ENCODE assay signal across 8 mouse cellular contexts in genomic region chr9:78481423-78482331, GRCm38 (mm10). TPM values are rescaled to one million over a fixed set of nuclear protein-coding genes. Genes with fewer than 3 reads are reported as not detected.
A peak's percentile ranks its signal among the peaks of the same experiment; 100 is the strongest.
DNase-seq lines count a peak whose midpoint lies in the region; ATAC-seq lines count a peak whose summit lies in the region.

No protein-coding gene starts in this region.

- ATAC-seq in hindbrain, embryonic 14.5 days (ENCODE audit: low FRiP score) = peak; percentile 99

- under 1% methylated on average over 71 of the region's 77 CpGs for WGBS in hindbrain, embryonic 14.5 days

- peaks cover 38% of the 10 kb centered on the region for H3K36me3 ChIP-seq in hindbrain, embryonic 14.5 days (replicated peaks; ENCODE audit: control insufficient read depth, insufficient read depth)

- peak overlapping the region; percentile 92 for H3K4me2 ChIP-seq in hindbrain, embryonic 14.5 days (replicated peaks)

- H3K9ac ChIP-seq in hindbrain, embryonic 14.5 days = peak overlapping the region; percentile 100

- peak overlapping the region; percentile 100 for H3K27ac ChIP-seq in hindbrain, embryonic 14.5 days

- DNase-seq in R1 (ENCODE audit: low read depth, low spot score) = peak; percentile 99
- DNase-seq in cerebellum, postnatal 25 days = peak; percentile 95 to 96
- DNase-seq in frontal cortex, postnatal 25 days (ENCODE audit: low spot score in 2 of 2) = peak; percentile 89 to 92
- peak; percentile 96 for DNase-seq in hindbrain, embryonic 14.5 days (ENCODE audit: low spot score)
- DNase-seq in layer of hippocampus, postnatal 36 days = peak; percentile 95
- peak; percentile 98 for DNase-seq in lung, postnatal 36 days
- peak; percentile 99 for DNase-seq in retina, postnatal 1 day
- peak; percentile 93 to 96 for DNase-seq in urinary bladder, adult 18-20 months (ENCODE audit: low spot score in 2 of 2)

- H3K4me1 ChIP-seq in hindbrain, embryonic 14.5 days (replicated peaks; ENCODE audit: control insufficient read depth, insufficient read depth, low read length) = peaks cover 18% of the 10 kb centered on the region

- H3K4me3 ChIP-seq in hindbrain, embryonic 14.5 days (replicated peaks; ENCODE audit: low read length) = peak overlapping the region; percentile 84

- no peaks in the 10 kb centered on the region for H3K9me3 ChIP-seq in hindbrain, embryonic 14.5 days (ENCODE audit: control insufficient read depth, low read length)

- no peaks in the 10 kb centered on the region for H3K27me3 ChIP-seq in hindbrain, embryonic 14.5 days (ENCODE audit: control insufficient read depth, insufficient read depth, low read length)

RNA-seq across cellular contexts. Expression of gene Eef1a1, which starts 7.3 kb away (rescaled TPM):
- polyA plus RNA-seq in hindbrain, embryonic 14.5 days (2014; fragmentation: Nextera tagmentation; extraction: Ambion mirVana) = 3,726 and 3,749 TPM in 2 replicates
- total RNA-seq in layer of hippocampus, postnatal 36 days (2021) = 1,000 to 10,000 TPM; 2,932 to 3,031 TPM

RNA-seq across cellular contexts. Expression of gene Gm17324, which starts 33.1 kb away (rescaled TPM):
- polyA plus RNA-seq in hindbrain, embryonic 14.5 days (2014; fragmentation: Nextera tagmentation; extraction: Ambion mirVana) = 1.4 and 2.0 TPM in 2 replicates
- total RNA-seq in layer of hippocampus, postnatal 36 days (2021) = 1 to 10 TPM; 1.1 TPM

RNA-seq across cellular contexts. Expression of gene Mto1, which starts 33.7 kb away (rescaled TPM):
- polyA plus RNA-seq in hindbrain, embryonic 14.5 days (2014; fragmentation: Nextera tagmentation; extraction: Ambion mirVana) = 27.5 and 28.5 TPM in 2 replicates
- 10 to 100 TPM; 24.3 to 26.3 TPM for total RNA-seq in layer of hippocampus, postnatal 36 days (2021)

RNA-seq across cellular contexts. Expression of gene Cgas, which starts 38.6 kb away (rescaled TPM):
- 0.63 and 0.84 TPM in 2 replicates for polyA plus RNA-seq in hindbrain, embryonic 14.5 days (2014; fragmentation: Nextera tagmentation; extraction: Ambion mirVana)
- total RNA-seq in layer of hippocampus, postnatal 36 days (2021) = under 1 TPM; 0.58 to 0.77 TPM

Comparison
In these comparisons a context has a peak if more than half of its experiments do, and no peak if none do; other contexts are left out.
1. Peak in every context shown above with its lines: DNase-seq, ATAC-seq, H3K4me3 ChIP-seq and H3K27ac ChIP-seq.